Mouse (Mus musculus): ENCODE data around the gene Nme2.

The Nme2 gene

DNA sequence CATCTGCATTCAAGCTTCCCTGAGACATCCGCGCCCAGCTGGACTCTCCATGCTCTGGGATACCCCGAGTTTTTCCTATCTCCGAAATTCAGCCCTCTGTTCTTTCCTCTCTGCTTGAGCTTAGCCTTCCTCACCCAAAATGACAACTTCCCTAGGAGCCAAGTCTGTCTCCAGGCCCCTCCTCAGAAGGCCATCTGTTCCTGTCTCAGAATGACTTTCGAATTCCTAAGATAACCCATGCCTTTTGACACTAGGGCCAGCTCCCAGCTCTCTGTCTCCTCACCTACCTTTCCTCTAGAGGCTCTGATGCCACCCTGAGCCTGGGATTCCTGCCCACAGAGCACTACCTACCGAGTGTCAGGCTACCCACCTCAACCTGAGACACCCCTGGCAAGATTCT, at the start of gene Nme2:
TSS of gene Nme2 (minus strand) at position 101 of the 400 bp plus-strand sequence.
- no peak for DNase-seq (ENCODE audit: inconsistent age in 2 of 2, low spot score in 1 of 2)

DNA sequence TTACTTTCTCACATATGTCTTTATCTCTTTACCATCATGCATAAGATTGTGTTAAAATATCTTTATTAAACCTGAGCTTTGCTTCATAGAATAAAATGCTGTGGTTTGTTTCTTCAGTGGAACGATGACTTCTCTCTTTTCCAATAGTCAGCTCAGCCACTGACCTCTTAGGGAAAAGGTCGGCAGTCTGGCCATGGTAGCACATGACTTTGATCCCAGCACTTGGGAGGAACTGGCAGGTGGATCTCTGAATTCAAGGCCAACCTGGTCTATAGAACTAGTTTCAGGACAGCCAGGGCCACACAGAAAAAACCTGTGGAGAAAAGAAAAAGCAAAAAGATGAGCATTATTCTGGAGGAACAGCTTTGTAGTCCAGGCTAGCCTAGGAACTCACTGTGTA, 47.3 kb upstream of the Nme2 start:
- no peak for DNase-seq (ENCODE audit: inconsistent age in 2 of 2, low spot score in 1 of 2)

DNA sequence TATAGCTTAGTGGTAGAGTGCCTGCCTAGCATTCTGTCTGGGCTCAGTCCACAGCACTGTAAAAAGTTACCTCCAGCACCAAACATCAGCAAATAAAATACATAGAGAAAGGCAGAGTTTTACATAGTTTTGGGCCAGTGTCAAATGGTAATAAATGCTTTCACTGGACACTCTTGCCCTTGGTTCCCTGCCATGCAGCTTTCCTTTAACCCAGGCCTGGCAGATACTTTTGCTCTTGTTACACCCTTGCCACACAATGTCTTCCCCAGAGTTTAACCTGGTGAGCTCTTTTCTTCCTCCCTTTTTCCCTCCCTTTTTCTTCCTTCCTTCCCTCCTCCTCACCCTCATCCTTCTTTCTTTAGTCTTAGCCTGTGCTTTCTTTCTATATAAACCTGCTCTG, 43.2 kb upstream of the Nme2 start:
- DNase-seq (ENCODE audit: inconsistent age in 2 of 2, low spot score in 1 of 2), result peak in 1 of 2 experiments; percentile 41

DNA sequence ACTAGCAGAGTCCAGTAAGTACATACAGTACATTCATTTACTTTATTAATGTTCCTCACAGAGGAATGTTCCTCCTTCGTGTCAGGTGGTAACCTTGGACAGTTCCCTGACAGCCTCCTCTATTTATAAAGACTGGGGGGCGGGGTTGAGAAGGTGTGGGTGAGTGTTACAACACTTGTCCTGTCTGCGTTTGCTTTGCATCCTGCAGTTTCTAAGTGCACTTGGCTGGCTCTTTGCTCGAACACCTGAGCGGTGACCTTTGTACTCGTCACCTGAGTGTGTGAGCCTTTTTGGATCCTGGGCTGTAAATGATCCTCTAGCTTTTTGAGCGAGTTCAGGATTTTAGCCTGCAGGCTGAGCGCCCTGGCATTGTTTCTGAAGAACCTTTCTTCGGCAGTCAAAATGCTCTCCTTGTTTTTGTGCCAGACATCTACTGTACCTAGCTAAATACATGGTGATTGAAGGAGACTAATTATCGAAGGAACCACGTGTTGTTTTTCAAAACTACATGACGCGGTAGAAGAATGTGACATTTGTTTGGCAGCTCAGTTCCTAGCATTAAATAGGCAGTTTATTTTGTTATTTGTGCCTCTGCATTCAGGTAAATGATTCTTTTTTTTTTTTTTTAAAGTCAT, 41.2 kb upstream of the Nme2 start:
- DNase-seq (ENCODE audit: inconsistent age in 2 of 2, low spot score in 1 of 2), result peak; percentile 39 to 72

- peak; percentile 65 to 85 for DNase-seq (ENCODE audit: inconsistent age in 2 of 2, low spot score in 1 of 2)
These were observed 40.5 kb upstream of the Nme2 start for GRCm38 (mm10) chr11:93996306-93997140.

- DNase-seq (ENCODE audit: inconsistent age in 2 of 2, low spot score in 1 of 2), result peak; percentile 96 to 98
These were observed 39.8 kb upstream of the Nme2 start, which contains the start of gene Spag9 for GRCm38 (mm10) chr11:93995720-93996305. Gene Spag9, plus strand, starts transcription at chr11:93996091.

- DNase-seq (ENCODE audit: inconsistent age in 2 of 2, low spot score in 1 of 2), result peak; percentile 93 to 97
These were observed 39.2 kb upstream of the Nme2 start for GRCm38 (mm10) chr11:93995111-93995719.

- DNase-seq (ENCODE audit: inconsistent age in 2 of 2, low spot score in 1 of 2), result peak in 1 of 2 experiments; percentile 66
These were observed 38.5 kb upstream of the Nme2 start for GRCm38 (mm10) chr11:93994531-93994930.

- DNase-seq (ENCODE audit: inconsistent age in 2 of 2, low spot score in 1 of 2), result peak in 1 of 2 experiments; percentile 53
These were observed 32.4 kb upstream of the Nme2 start for GRCm38 (mm10) chr11:93988328-93989062.

DNA sequence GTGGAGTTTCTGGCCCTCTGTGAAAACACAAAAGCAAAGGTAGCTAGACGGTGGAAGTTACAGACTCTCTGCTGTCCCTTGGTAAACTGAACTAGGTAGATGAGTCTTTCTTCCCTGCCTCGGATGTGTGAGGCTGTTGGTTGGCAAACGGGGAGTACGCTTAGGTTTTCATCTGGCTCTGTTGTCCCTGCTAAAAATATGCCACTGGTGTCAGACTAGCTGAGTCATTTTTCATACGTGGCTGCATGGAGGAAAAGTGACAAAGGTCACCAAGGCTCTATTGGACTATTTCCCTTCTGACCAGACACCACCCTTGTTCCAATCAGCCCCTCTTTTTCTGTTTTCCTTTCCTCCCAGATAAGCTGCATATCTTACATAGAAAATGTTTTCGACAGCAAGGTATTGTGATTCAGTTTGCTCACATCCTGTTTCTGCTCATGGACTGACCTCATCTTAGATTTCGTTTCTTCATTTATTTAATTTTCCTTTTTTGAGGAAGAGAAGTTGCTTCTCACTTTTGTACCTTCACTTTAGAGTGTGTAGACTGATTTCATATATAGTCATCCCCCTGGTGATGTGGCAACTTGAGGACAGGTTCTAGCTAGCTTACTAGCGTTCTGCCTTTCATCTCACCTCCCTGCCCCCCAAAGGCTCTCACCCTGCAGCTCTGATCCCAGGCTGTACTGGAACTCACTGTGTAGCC, 31.7 kb upstream of the Nme2 start:
- peak; percentile 35 to 76 for DNase-seq (ENCODE audit: inconsistent age in 2 of 2, low spot score in 1 of 2)

DNA sequence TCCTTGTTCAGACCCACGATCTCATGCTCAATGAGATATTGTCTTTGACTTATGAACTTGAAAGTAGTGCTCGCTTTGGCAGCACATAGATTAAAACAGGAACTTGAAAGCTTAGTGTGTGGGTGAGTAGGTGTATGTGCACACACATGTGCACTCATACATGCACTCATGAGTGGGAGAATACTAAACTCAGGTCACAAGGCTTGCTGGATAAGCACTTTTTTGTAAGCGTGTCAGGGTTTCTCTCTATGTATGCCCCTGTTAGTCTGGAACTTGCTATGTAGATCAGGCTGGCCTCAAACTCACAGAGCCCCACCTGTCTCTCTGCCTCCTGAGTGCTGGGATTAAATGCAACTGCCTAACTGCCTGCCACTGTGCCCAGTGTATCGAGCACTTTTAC, 31.0 kb upstream of the Nme2 start:
- DNase-seq (ENCODE audit: inconsistent age in 2 of 2, low spot score in 1 of 2), result no peak

DNA sequence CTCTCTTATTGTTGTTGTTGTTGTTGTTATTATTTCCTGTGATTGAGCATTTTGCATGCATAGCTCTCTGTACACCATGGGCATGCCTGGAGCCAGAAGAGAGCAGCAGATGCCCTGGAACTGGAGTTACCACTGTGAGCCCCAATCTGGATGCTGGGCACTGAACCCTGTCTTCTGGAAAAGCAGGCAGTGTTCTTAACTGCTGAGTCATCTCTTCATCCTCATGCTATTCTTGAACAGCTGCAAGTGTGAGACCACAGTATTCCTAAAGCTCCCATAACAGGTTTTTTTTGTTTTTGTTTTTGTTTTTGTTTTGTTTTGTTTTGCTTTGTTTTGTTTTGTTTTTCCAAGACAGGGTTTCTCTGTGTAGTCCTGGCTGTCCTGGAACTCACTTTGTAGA, 30.2 kb upstream of the Nme2 start:
- DNase-seq (ENCODE audit: inconsistent age in 2 of 2, low spot score in 1 of 2), result no peak

DNA sequence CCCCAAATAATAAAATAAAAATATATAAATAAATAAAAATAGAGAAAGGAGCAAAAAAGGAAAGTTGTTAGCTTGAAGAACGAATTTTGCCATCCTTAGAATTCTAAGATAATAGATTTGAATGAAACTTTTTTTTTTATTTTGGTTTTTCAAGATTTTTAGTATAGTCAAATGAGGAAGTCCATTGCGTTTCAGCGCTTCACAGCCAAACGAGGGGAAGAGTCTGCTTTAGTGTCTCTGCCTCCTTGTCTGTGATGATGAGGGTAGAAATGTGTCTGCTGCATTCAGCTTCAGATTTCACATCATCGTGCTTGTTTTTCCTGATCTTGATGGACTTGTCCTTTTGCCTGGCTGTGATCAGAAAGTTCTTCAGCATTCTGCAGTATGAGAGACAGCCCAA, 29.2 kb upstream of the Nme2 start:
- no peak for DNase-seq (ENCODE audit: inconsistent age in 2 of 2, low spot score in 1 of 2)

- no peak for DNase-seq (ENCODE audit: inconsistent age in 2 of 2, low spot score in 1 of 2)
These were observed 28.6 kb upstream of the Nme2 start for GRCm38 (mm10) chr11:93984619-93985018.

DNA sequence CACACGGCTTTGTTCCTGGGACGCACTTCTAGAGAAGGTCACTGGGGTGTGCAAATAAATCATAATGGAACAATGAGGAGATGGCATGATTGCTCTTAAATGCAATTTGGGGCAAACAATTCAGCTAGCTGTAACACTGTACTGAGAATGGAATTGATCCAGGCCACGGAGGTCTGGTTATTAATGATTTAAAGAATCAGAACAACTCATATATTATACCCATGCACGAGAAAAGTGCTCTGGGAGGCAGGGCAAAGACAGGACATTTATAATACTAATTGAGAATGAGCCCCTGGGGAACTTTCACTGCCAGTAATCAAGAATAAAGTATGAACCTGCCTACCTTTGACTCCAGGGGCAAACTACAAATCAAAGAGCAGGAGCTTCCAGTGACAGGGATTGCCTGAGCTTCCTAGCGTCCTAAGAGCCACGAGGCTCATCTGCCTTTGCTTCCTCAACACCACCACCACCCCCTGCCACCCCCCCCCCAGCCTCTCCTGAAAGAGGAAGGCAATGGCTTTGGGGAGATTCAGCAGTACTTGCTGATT, 23.5 kb upstream of the Nme2 start:
- no peak for DNase-seq (ENCODE audit: inconsistent age in 2 of 2, low spot score in 1 of 2)

DNA sequence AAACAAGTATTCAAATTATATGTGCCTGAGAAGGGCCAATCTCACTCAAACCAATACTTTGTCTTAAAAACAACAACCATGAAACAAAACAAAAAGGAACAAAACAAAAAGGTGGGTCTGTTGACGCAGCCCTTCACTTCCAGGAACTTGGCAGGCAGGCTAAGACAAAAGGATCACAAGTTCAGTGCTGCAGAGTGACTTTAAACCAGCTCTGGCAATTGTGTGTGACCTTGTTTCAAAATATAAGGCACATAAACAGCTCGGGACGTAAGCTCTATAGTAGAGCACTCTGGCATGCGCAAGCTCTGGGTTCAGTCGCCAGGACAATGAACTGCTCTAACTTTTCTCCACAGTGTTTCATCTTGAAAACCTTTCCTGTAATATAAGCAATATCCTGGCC, 16.9 kb upstream of the Nme2 start:
- no peak for DNase-seq (ENCODE audit: inconsistent age in 2 of 2, low spot score in 1 of 2)

GRCm38 (mm10) chr11:93969799-93970198, 13.7 kb upstream of the Nme2 start:
- peak in 1 of 2 experiments; percentile 26 for DNase-seq (ENCODE audit: inconsistent age in 2 of 2, low spot score in 1 of 2)

- no peak for DNase-seq (ENCODE audit: inconsistent age in 2 of 2, low spot score in 1 of 2)
These were observed 13.1 kb upstream of the Nme2 start for GRCm38 (mm10) chr11:93969171-93969570.

DNA sequence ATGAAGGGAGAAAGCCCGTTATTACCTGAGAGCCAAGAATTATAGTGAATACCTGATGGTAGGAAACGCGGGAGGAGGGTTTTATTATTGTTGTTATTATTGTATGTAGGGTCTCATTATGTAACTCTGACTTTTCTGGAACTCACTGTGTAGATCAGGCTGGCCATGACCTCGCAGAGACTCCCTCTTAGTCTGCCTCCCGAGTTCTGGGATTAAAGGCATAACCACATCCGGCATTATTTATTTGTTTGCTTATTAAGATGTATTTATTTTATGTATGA, 12.7 kb upstream of the Nme2 start:
- no peak for DNase-seq (ENCODE audit: inconsistent age in 2 of 2, low spot score in 1 of 2)
